Mouse (Mus musculus) embryo, embryonic 9.5 days (tissue): ENCODE results near the gene Unc119b.
"Not testable (repeated sequence)": the region's sequence is repeated elsewhere in the genome, so short reads cannot be mapped to it uniquely, and the experiment has no call there.

Source experiments
- DNase-seq: peaks from one replicate; pipeline ENCODE4 v3.0.0-alpha.2; 2017; ENCODE audit errors: extremely low spot score

Gene Unc119b

DNA sequence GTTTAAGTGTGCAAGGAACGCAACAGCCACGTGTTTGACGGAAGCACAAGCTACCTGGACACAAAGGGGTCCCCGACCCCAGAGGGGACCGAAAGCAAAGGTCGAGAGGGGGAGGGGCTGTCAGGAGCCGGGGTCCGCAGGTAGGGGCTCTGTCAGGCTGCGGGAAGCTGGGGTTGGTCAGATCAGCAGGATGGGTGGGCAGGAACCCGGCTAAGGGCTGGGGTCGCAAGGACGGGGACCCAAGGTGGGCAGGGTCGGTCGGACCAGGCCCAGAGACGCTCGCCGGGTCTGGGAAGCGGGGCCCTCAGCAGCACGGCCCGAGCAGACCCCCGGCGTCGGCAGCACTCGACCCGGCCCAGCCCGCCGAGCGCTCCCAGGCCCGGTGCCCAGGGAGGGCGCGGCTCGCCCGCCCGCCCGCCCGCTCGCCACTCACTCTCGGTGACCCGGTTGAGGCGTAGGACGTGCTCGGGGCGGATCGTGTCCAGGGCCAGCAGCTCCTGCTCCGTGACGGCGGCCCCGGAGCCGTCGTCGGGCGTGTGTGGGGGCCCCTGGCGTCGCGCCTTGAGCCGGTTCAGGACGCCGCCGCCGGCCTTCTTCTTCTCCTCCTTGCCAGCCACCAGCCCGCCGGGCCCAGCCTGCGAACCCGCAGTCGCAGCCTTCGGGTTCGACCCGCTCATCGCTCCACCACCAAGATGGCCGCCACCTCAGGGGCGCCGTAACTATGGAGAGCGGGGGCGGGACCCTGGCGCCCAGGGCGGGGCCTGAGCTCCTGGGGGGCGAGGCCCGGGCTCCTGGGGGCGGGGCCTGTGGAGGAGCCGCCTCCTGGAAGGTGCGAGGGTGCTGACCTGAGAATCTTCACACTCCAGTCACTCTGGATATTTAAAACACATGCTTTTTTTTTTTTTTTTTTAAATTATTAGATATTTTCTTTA lies at the start of gene Unc119b:
Unc119b (minus strand) TSS at position 742 of the 932 bp plus-strand sequence.
- peak; percentile 87 for DNase-seq

DNA sequence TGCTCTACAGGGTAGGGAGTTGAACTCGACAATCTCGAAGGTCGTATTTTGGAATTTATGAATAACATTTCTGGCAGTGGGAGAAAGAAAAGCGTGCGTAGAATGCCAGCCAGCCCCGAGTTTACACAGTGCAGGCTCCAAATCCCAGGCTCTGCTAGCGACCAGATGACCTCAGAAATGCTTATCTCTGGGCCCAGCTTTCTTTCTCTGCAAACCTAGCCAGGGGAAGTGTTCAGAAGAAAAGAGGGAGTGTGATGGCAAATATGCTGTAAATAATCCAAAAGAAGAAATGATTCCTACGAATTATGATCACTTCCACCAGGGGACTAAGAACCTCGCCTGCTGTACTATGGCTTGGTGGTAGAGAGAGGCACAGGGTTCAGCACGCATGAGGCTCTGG lies 48.7 kb upstream of the Unc119b start:
- no peak for DNase-seq

DNA sequence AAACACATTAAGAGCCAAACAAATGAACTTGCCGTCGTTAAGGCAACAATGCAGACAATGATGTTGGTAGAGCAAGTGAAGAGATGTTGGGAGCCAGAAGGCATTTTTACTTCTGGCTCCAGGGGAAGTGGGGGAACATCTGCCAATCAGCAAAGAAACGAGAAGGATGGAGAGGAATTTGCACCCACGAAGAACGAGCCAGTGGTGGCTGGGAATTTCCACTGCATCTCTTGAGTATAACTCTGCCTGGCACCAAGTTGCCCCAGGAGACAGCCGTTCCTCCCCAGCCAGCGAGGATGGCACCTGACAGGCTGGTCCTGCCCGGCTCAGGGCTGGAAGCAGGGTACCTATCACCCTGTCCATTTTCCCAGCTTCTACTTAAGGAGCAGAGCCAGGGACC lies 48.1 kb upstream of the Unc119b start:
- DNase-seq: no peak

DNA sequence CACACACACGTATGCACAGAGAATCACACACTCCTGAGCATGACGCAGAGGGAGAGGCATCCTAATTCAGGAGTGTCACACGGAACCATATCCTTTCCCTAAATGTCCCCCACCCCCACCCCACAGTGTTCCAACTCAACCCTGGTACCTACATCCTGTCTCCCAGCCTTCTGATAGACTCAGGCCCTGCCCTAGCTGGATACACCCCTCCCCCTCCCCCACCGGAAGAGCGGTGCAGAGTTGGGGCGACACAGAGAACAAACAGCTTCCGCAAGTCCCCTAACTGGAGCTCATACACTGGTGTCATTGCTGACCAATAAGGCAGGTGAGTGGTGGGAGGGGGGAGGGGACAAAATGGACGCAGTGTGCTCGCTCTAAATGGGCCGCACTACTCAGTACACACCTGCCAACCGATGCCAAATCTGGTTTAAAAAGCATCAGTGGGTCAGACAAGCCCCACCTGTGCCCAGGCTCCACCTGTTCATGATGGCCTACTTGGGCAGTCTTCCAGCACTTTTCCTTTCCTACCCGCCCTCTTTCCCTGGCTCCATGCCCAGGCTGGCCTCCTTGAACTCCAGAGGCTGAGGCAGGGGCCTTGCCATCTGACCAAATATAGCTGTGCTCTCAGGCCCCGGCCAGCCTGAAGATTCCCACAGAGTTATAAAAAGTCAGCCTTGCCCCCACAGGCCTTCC lies 46.6 kb upstream of the Unc119b start:
- no peak for DNase-seq

DNA sequence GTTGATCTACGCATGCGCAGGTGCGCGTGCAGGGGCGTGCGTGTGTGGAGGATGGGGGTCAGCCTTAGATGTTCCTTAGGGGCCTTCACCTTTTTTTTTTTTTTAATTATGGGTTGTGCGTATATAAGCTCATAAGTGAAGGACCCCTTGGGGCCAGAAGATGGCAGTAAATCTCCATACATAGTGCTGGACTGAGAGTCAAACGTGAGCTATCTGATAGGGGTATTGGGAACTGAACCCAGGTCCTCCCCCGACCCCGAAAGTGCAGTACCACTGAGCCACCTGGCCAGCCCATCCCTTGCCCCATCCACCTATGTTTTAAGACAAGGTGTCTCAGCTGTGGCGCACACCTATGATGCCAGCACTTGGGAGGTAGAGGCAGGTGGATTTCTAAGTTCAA lies 44.8 kb upstream of the Unc119b start:
- no peak for DNase-seq

DNA sequence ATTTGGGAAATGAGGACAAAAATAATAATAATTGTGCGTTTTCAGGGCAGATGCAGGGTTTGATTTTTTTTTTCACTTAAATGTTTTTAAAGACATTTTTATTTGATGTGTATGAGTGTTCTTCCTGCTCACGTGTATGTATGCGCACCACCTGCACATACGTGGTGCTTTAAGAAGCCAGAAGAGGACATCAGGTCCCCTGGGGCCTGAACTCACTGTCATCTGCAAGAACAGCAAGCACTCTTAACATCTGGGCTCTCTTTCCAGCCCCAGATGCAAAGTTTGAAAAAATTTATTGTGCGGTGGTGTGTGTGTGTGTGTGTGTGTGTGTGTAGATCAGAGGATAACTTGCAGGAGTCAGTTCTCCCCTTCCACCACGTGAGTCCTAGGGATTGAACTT lies 43.1 kb upstream of the Unc119b start:
- DNase-seq: no peak

DNA sequence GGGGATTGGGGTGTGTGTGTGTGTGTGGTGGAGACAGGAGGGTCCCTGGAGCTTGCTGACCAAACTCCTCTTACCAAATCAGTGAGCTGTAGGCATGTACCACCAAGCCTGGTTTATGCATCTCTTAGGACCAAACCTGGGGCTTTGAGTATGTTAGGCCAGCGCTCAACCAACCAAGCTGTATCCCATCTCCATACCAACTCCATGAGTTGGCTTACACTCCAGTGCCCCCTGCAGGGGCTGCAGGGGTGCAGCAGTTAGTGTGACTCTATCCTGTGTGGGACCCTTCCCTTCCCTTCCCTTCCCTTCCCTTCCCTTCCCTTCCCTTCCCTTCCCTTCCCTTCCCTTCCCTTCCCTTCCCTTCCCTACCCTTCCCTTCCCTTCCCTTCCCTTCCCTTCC lies 39.8 kb upstream of the Unc119b start:
- no peak for DNase-seq

DNA sequence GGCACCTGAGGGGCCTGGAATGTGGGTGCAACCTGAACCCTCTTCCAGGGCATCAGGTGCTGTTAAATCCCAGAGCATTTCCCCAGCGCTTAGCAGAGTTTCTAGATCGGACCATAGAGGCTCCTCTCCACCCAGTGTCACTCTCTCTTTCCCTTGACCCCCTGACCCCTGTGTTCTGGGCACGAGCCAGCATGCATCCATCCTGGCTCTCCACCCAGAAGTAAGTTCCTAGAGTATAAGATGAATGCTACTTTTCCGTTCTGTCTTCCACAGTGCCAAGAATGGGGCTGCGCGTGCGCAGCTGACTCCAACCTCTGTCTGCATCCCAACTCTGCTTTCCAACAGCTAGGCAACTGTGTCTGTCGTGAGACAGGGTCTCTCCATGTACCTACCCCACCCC lies 35.4 kb upstream of the Unc119b start:
- no peak for DNase-seq

DNA sequence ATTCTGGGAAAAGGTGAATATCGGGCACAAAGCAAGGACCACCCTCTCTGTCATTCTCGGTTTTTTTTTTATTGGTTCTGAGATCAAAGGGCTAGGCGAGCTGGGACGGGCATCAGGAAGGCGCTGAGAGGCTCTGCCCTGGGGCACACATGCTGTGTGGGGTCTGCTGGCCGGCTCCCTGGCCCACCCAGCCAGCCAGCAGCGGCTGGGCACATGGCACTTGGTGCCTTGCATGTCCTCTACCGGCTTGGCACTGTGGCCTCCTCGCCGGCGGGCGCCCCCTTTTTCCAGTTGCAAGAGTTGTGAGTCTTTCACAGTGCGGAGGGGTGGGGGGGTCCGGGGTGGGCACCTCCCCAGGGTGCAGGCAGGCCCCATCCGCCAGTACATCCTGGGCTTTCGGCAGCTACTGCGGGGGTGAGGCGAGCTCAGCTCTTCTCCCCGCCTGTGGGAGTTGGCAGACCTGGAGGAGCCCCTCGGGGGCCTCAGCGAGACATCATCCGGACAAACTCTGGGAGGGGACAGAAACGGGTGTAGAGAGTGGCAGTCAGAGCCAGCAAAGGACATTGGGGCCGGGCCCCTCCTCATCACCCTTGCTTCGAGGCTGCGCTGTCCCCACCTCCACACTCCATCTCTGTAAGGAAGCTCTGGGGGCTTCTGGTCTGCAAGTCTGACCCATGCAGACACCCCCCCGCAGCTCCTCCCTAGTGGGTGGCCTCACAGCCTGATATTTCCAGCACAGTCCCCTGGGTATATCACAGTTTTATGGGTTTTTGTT lies 34.1 kb upstream of the Unc119b start:
- DNase-seq: no peak

DNA sequence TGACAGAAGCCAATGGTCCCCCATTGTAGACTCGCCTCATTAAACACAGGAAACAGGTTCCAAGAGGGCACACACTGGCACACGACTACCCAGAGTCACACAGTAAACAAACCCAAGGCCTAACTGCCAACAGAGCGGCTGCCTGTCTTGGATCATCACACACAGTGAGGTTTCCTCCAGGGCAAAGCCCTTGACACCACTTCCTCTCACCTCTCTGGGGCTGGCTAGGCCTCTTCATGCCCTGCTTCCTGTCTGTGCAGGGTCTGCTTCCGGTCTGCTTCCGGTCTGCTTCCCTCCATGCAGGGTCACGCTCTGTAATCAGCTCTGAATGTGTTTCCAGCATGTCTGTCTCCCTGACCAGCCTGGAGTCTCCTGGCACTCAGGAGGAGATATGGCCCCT lies 32.6 kb upstream of the Unc119b start:
- DNase-seq: no peak

DNA sequence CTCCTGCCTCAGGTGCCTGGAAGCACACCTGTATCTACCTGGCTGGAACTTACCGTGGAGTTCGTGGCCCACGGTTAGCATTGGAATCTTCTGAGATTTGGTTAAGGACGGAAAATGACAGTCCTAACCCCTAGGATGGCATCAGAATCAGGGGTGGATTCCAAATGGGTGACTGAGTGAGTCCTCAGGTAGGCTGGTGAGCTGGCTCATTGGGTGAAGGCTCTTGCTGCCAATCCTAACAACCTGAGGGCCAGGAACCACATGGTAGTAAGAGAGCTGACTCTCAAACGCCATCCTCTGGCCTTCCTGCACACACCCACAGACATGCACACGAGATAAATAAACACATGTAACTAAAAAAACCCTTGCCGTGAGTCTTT lies 32.0 kb upstream of the Unc119b start:
- DNase-seq: no peak

DNA sequence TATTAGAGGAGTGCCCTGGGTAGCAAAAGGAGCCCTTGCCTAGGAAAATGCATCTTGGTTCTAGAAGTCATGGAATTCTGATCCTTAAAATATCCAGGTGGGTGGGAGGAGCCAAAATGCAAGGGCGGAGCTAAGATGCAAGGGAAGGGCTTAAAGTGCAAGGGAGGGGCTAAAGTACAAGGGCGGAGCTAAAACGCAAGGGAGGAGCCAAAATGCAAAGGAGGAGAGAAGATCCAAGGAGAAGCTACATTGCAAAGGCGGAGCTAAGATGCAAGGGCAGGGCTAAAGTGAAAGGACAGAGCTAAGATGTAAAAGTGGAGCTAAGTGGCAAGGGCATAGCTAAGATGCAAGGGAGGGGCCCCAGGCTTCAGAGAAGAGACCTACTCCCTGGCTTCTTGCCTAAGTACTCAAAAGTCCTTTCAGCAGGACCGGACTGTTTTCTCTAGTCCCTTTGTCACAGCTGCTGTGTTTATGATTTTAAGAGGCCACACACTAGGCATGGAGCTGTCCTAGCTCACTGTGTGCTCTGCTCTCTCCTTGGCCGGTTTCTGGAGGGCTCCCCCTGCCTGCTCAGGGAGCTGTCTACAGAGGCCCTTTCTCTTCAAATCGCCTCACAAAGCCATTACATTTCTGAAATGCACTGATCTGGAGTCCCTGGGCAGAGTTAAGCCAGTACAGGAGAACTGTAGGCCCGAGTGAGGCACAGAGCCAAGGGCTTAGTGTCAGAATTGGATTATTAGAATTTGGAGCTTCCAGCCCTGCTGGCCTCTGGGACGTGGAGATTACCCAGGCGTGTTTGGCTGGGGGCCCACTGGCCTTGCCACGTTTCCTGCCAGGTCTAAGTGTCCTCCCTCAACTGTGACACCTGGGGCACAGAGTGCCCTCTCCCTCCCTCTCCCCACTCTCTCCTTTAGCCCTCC lies 31.4 kb upstream of the Unc119b start:
- no peak for DNase-seq

DNA sequence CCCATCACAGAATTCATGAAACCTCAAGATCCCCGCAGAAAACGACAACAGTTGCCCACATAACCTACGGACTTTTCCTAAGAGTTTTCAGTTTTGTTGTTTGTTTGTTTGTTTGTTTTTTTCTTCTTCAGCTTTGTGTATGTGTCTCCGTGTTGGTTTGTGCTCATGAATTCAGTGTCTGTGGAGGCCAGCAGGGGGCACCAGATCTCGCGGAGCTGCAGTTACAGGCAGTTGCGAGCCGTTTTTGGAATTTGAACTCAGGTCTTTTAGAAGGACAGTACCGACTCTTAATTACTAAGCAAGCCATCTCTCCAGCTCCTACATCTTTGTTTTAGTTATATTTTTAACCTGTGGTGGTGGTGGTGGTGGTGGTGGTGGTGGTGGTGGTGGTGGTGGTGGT lies 30.6 kb upstream of the Unc119b start:
- DNase-seq: no peak

DNA sequence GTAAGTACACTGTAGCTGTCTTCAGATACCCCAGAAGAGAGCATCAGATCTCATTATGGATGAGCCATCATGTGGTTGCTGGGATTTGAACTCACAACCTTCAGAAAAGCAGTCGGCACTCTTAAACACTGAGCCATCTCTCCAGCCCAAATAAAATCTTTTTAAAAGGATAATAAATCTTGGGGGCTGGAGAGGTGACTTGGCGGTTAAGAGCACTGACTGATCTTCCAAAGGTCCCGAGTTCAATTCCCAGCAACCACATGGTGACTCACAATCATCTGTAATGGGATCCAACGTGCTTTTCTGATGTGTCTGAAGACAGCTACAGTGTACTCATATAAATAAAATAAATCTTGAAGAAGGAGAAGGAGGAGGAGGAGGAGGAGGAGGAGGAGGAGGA lies 29.7 kb upstream of the Unc119b start:
- not testable (repeated sequence) for DNase-seq

DNA sequence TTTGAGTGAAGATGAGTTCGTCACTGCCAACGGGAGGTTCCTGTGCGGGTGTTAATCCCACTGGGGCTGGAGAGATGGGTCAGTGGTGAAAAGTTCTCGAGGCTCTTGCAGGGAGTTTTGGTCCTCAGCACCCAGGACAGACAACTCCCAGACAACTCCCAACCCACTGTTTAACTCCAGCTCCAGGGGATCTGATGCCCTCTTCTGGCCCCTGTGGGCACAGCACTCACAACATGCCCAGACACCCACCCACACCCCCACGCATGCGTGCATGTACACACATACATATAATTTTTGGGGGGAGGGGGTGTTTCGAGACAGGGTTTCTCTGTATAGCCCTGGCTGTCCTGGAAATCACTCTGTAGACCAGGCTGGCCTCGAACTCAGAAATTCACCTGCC lies 28.8 kb upstream of the Unc119b start:
- DNase-seq: peak; percentile 53

DNA sequence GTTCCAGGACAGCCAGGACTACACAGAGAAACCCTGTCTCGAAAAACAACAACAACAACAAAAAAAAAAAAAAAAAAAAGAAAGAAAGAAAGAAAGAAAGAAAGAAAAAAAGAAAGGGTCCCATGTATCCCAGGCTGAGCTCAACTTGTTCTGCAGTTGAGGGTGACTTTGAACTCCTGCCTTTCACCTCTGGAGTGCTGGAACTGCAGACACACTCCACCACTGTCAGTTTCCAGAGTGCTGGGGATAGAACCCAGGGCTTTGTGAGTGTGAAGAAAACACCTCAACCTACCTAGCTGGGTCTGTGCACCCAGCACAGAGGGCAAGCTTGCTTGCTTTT lies 27.1 kb upstream of the Unc119b start:
- not testable (repeated sequence) for DNase-seq

DNA sequence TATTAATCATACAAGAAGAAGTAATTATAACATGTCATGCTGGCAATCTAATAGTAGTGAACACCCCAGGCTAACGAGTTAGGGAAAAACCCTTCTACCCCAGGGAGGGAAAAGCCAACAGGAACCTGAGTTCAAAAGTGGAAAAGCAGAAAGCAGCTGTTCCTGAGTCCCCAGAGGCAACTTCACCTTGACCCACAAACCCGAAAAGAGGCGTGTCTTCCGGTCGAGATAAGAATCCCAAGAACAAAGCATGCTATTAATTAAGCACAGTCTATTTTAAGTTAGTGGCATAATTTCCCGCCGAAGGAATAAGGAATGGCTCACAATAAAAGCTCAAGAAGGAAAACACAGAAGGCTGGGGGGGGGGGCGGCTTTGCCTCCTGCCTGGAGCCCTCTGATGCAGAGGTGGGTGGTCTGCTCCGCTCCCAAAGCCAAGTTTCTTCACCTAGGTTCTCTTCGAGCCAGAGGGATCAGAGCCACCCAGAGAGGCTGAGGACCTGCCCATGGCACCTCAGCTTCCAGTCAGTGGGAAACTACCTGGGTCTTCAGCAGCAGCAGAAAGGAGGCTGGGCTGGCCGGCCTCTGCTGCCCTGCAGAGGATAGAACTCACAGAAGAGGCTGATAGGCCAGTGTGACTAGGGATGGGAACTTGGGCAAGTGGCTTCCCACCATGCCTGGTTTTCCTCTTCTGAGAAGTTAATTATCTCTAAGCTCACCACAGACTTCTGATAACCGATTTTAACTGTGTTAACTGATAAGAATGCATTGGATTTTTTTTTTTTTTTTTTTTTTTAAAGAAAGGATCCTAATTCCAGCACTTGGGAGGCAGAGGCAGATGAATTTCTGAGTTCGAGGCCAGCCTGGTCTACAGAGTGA lies 26.5 kb upstream of the Unc119b start:
- DNase-seq: no peak

DNA sequence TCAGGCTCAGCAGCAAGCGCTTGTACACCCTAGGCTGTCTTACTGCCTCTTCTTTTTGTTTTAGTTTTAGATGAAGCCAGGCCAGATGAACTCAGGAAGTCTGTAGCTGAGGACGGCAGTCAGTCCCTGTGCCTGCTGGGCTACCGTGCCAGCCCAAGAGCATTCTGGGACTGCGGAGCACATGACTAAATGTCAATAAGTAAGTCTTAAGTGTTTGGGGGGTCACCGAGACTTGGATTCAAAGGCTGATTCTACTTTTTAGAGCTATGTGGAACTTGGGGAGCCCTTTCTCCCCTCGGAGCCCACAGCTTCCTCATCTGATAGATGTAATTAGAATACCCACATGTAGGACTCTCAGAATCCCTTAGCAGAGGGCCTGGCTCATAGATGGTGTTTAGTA lies 25.9 kb upstream of the Unc119b start:
- DNase-seq: no peak

DNA sequence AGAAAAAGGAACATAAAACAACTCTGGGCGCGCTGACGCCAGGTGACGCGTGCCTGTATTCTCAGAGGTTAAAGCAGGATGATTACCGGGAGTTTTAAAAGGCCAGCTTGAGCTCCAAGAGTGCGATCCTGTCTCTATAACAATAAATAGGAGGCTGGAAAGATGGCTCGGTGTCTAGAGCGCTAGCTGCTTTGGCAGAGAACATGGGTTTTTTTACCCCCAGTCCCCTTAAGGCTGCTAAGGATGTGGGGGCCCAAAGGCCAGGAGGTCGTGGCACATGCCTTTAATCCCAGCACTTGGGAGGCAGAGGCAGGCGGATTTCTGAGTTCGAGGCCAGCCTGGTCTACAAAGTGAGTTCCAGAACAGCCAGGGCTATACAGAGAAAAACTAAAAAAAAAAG lies 24.4 kb upstream of the Unc119b start:
- DNase-seq: no peak
